Mouse (Mus musculus) frontal cortex, postnatal 14 days (tissue): ENCODE data around the gene Fam185a.

ENCODE experiments used
- DNase-seq, 2 experiments: peaks; one replicate each; pipeline ENCODE4 v3.0.0; 2022; ENCODE audit warnings: low spot score in 2 of 2

The Fam185a gene

GRCm38 (mm10) chr5:21426666-21427065, 1.9 kb downstream of the Fam185a start:
- DNase-seq = no peak

DNA sequence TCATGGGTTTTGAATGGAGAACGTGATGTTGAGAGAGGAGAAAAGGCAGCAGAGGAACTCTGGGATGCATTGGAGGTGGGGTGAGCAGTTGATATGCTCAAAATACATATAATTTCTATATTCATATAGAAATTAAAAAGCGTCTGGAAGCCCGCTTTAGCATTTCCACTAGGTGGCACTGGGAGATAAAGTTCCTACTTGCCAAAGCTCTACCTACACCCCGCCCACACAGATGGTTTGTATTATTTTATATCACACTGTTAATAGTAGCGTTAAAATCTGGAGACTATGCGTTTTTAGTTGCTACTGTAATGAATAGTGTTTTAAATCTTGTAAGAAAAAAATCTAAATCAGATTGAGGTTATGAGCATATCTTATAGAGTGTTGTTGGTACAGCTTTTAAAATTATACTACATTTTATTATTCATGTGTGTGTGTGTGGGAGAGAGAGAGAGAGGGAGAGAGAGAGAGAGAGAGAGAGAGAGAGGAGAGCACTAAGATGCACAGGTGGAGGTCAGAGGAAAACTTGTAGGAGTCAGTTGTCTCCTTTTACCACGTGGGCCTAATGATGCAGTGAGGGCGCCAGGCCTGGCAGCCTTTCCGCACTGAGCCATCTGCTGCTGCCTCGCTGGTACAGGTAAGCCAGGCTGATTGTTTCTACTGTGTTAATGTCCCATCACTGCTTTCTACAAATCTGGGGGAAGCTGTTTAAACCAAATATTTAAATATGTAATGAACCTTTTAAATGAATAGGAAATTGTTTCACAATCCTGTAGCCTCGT, 9.6 kb downstream of the Fam185a start:
- DNase-seq = no peak

GRCm38 (mm10) chr5:21436471-21436975, 11.8 kb downstream of the Fam185a start:
- DNase-seq = no peak

- no peak for DNase-seq
Measured at GRCm38 (mm10) chr5:21438428-21438827, 13.7 kb downstream of the Fam185a start.

GRCm38 (mm10) chr5:21439446-21440110, 14.8 kb downstream of the Fam185a start:
- DNase-seq = no peak

- no peak for DNase-seq
Measured at GRCm38 (mm10) chr5:21440833-21441530, 16.2 kb downstream of the Fam185a start.

- no peak for DNase-seq
Measured at GRCm38 (mm10) chr5:21467387-21467786, 42.6 kb downstream of the Fam185a start.

DNA sequence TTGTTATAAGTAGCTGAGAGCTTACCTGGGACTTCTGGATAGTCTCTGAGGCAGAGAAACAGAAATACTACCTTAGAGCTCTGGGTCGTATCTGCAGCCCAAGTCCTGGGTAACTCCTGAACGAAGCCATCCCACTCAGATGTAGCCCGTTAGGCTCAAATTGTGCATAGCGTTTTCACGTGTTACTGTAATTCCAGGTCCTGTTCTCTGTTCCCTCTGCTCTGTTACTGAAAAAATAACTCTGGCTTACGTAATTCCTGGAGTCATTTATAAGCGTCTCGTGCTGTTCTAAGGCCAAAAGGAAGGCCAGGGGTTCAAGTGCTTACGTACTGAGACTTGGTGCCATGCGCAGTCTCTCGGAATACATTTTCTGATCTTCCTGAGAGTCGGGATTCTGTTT, 43.3 kb downstream of the Fam185a start:
- DNase-seq = no peak

GRCm38 (mm10) chr5:21478428-21478827, 53.7 kb downstream of the Fam185a start:
- no peak for DNase-seq

DNA sequence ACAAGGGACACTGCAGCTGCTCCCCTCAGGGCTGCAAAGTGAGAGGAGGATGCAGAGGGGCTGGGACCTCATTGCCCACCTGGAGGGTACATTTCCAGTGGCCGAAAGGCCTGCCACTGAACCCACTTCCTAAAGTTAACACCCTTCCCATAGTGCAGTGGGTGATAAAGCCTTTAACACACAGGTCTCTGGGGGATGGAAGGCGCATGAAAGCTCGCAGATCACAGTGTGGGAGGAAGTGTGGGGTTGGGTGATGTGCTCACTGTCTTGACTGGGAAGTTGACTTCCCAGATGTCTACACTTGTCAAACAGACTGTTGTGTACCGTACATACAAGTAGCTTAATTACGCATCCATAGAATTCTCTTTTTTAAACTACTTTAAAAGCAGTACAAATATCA, 55.0 kb downstream of the Fam185a start:
- DNase-seq = no peak

GRCm38 (mm10) chr5:21481521-21481920, 56.8 kb downstream of the Fam185a start:
- no peak for DNase-seq

GRCm38 (mm10) chr5:21482446-21483222, 57.9 kb downstream of the Fam185a start:
- no peak for DNase-seq

GRCm38 (mm10) chr5:21483275-21483674, 58.5 kb downstream of the Fam185a start:
- DNase-seq = no peak

GRCm38 (mm10) chr5:21485197-21485829, 60.6 kb downstream of the Fam185a start:
- DNase-seq = no peak

GRCm38 (mm10) chr5:21486798-21487197, 62.0 kb downstream of the Fam185a start:
- DNase-seq = no peak

- no peak for DNase-seq
Measured at GRCm38 (mm10) chr5:21487306-21487705, 62.5 kb downstream of the Fam185a start.

- DNase-seq = no peak
Measured at GRCm38 (mm10) chr5:21487716-21488115, 63.0 kb downstream of the Fam185a start.

DNA sequence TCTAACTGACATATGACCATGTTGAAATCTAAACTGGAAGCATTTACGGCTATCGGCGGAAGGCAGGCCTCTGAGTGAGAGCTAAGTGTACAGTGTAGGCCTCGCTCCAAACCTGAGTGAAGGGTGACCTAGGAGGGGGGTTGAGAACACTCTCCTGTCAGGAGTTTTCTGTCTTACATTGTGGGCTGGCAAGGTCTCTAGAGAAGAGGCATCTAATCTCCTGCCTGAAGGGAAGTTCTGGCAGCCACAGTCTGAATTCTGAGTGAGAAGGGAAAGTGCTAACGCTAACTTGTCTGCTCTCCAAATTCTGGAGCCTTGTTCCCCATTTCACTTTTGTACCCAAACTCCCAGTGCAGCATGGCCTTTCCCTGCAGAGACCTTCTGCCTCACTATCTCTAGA, 63.7 kb downstream of the Fam185a start:
- DNase-seq = no peak

- no peak for DNase-seq
Measured at GRCm38 (mm10) chr5:21489135-21489534, 64.4 kb downstream of the Fam185a start.

GRCm38 (mm10) chr5:21491469-21491868, 66.7 kb downstream of the Fam185a start:
- DNase-seq = no peak

GRCm38 (mm10) chr5:21492213-21492612, 67.5 kb downstream of the Fam185a start:
- no peak for DNase-seq
